Mouse (Mus musculus) intestine, embryonic 14.5 days (tissue): ENCODE data around the gene Nek9. TPM values are rescaled to one million over a fixed set of nuclear protein-coding genes. Genes with fewer than 3 reads are reported as not detected.

Experiments
- ATAC-seq: fragments of 200-750 bp; cut with Nextera tagmentation; replicated peaks from 2 replicates; pipeline ENCODE4 v1.8.0; 2017; ENCODE audit warnings: low read depth, moderate number of reproducible peaks, moderate TSS enrichment, moderate library complexity; ENCODE audit not compliant: low FRiP score, low TSS enrichment
- DNase-seq: peaks from one replicate; pipeline ENCODE4 v3.0.0-alpha.2; 2018; ENCODE audit warnings: low spot score
- H3K27ac ChIP-seq: fragments of 300-500 bp; sonication (generic); 2 replicates; pipeline ENCODE4 v1.5.1; 2014; ENCODE audit warnings: low read depth, mild to moderate bottlenecking, control low read depth
- H3K27me3 ChIP-seq: fragments of 300-500 bp; sonication (generic); replicated peaks from 2 replicates; pipeline ENCODE4 v1.6.1; 2014; ENCODE audit warnings: low read length, control low read depth; ENCODE audit not compliant: control insufficient read depth, insufficient read depth
- H3K36me3 ChIP-seq: fragments of 300-500 bp; sonication (generic); 2 replicates; pipeline ENCODE4 v1.6.1; 2014; ENCODE audit warnings: low read length, control low read depth; ENCODE audit not compliant: control insufficient read depth, insufficient read depth
- H3K4me1 ChIP-seq: fragments of 300-500 bp; sonication (generic); replicated peaks from 2 replicates; pipeline ENCODE4 v1.6.1; 2014; ENCODE audit warnings: low read length, control low read depth, mixed read lengths; ENCODE audit not compliant: control insufficient read depth, insufficient read depth
- H3K4me2 ChIP-seq: fragments of 300-500 bp; sonication (generic); 2 replicates; pipeline ENCODE4 v1.6.1; 2014; ENCODE audit warnings: low read length
- H3K4me3 ChIP-seq: fragments of 300-500 bp; sonication (generic); 2 replicates; pipeline ENCODE4 v1.5.1; 2014; ENCODE audit warnings: low read depth, low read length, control low read depth, mixed read lengths
- H3K9ac ChIP-seq: fragments of 300-500 bp; sonication (generic); 2 replicates; pipeline ENCODE4 v1.6.1; 2014; ENCODE audit warnings: mild to moderate bottlenecking, low read length
- H3K9me3 ChIP-seq: fragments of 300-500 bp; sonication (generic); 2 replicates; pipeline ENCODE4 v1.6.1; 2016; ENCODE audit warnings: low read length, control low read depth; ENCODE audit not compliant: control insufficient read depth
- WGBS: fragments of 180-500 bp; shearing (Covaris S2); extraction: QIAGEN DNeasy Blood & Tissue Kit; methylation state at CpG from one replicate; pipeline ENCODE4 v1.1.7; 2014; 5-methylcytosine and 5-hydroxymethylcytosine counted together
- polyA plus RNA-seq: library from polyadenylated mRNA; unstranded; fragments of >200 nt; fragmentation: Nextera tagmentation; extraction: Ambion mirVana; gene quantifications from 2 replicates; pipeline ENCODE4 v1.2.1, GENCODE M21; 2014

Nek9 gene
- polyA plus RNA-seq, 1 experiment from 2014 or later: 16.5 TPM

DNA sequence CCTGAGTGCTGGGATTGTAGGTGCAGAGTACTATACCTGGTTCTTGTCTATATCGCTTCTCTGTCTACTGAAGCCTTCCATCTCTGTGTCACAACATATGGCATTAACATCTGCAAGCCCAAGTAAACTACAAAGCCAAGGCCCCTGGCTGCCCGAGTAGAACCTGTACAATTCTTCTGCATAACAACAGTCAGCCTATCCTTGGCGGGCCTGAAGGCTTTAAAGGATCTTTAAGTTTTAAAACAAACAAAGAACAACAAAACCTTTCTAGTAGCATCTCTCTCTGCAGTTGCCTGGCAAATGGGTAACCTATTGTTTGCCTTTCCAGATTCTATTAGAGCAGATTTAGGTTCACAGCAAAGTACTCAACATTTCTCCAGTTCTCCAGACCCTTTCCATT is 14.9 kb upstream of the Nek9 start:
- DNase-seq: no peak
- Histone ChIP-seq H3K36me3 (peaks cover 43% of the 10 kb centered on the region), H3K27ac (no peak overlapping the region)

DNA sequence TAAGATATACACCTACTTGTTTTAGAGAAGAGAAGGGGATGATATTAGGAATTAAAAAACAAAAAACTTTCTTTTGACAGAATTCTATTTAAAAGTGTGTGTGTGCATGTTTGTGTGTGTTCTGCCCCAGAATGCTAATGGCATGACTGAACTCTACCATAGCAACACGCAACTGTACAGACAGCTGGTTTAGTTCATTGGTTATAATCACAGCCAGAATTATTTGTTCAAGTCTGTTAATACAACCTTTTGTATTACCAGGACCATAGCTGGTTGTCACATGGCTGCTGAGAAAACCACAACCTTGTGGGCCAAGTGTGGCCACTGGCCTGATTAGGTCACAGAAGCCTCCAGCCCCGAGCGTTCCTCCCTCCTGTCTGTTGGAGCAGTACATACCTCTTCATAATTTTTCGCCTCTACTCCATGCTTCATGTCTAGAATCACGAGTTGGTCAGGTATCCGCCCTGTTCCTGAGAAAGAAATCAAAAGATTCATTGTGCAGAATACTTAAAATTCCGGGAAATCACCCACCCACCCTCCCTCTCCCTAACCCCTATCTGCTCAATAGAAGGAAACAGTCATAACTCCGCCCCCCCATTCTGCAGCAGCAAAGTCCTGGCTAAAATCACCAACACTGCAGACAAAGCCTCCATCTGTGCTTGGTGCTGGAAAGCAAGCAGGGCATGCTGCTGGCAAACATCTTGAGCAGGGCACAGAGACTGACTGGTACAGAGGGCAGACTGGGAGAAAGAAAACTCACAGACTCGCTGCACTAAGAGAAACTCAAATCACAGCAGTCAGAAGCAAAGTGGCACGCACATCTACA is 11.5 kb upstream of the Nek9 start:
- Histone ChIP-seq H3K27ac (no peak overlapping the region), H3K27me3 (no peaks in the 10 kb centered on the region), H3K9ac (no peak overlapping the region), H3K4me1 (no peaks in the 10 kb centered on the region), H3K36me3 (peaks cover 54% of the 10 kb centered on the region), H3K4me2 (no peak overlapping the region), H3K4me3 (no peak overlapping the region), H3K9me3 (no peaks in the 10 kb centered on the region)
- 75% methylated on average over 10 of the region's 10 CpGs for WGBS
- ATAC-seq (no peak), DNase-seq (no peak)

More for the DNA sequence above, 14.9 kb upstream of the Nek9 start:
- no peak for ATAC-seq
- Histone ChIP-seq H3K27me3 (no peaks in the 10 kb centered on the region), H3K4me1 (no peaks in the 10 kb centered on the region), H3K4me3 (no peak overlapping the region), H3K9ac (no peak overlapping the region), H3K9me3 (no peaks in the 10 kb centered on the region), H3K4me2 (no peak overlapping the region)
- 83% methylated on average over 3 of the region's 3 CpGs for WGBS

DNA sequence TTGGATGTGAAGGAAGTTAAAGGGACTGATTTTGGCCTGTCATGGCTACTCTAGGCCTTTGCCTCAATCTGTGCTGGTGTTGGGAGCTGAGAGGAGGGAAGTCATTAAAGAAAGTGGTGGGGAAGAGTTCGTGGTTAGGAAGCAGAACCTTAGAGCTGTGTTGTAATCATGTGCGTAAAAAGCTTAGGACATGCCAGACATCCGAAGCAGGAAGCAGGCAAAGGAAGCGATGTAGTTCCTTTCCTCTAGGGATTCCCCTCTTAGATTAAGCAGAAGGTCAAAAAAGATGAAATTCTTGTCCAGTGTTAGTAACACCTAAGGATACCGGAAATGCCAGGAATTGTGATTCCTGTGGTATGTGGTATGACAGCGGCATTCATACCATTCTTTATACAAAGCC is 9.2 kb upstream of the Nek9 start:
- Histone ChIP-seq H3K27me3 (no peaks in the 10 kb centered on the region), H3K36me3 (peaks cover 59% of the 10 kb centered on the region), H3K4me2 (no peak overlapping the region), H3K27ac (no peak overlapping the region), H3K4me1 (no peaks in the 10 kb centered on the region), H3K4me3 (no peak overlapping the region), H3K9me3 (no peaks in the 10 kb centered on the region), H3K9ac (no peak overlapping the region)
- 79% methylated on average over 6 of the region's 6 CpGs for WGBS
- no peak for DNase-seq
- no peak for ATAC-seq

DNA sequence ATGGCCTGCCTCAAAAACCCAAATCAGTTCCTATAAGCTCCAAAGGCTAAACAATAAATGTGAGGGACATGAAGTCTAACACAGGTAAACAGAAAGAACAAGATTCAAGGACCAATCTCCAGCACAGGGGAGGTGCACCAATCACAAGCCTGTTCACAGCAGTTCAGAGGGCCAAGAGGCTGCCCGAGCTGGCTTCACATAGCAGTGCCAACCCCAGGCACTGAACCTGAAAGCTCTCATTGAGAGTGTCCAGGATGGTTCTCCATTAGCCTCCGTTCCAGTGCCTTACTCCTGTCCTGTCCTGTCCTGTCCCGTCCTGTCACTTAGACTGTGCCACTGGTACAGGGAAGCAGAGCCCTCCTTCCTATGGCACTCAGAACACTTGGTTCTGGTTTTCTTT is 8.0 kb upstream of the Nek9 start:
- WGBS: 85% methylated on average over 3 of the region's 3 CpGs
- Histone ChIP-seq H3K27me3 (no peaks in the 10 kb centered on the region), H3K9ac (no peak overlapping the region), H3K9me3 (no peaks in the 10 kb centered on the region), H3K4me2 (no peak overlapping the region), H3K36me3 (peaks cover 52% of the 10 kb centered on the region), H3K27ac (no peak overlapping the region), H3K4me3 (no peak overlapping the region), H3K4me1 (no peaks in the 10 kb centered on the region)
- ATAC-seq: no peak
- DNase-seq: no peak

DNA sequence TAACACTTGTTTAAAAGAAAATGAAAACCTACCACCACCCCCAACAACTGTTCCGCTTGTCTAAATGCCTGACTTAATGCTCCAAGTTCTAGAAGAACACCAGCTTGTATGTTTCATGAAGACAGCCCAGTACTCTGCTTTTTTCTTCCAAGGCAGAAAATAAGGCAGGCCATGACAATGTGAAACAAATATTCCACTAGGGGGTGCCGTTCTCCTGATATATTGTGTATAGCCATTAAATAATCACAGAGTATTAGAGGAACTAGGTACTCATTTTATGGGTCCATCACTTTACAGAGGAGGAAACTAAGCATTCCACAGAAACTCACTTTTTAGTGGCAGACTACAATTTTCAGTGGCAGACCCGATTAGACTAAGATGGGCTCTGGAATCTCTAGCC is 7.2 kb upstream of the Nek9 start:
- Histone ChIP-seq H3K36me3 (peaks cover 54% of the 10 kb centered on the region), H3K9ac (no peak overlapping the region), H3K27me3 (no peaks in the 10 kb centered on the region), H3K4me1 (no peaks in the 10 kb centered on the region), H3K4me2 (no peak overlapping the region), H3K4me3 (no peak overlapping the region), H3K27ac (no peak overlapping the region), H3K9me3 (no peaks in the 10 kb centered on the region)
- ATAC-seq (no peak; the same call in 1 of the 2 replicates), DNase-seq (no peak)
- WGBS: 53% methylated on average over 3 of the region's 3 CpGs

DNA sequence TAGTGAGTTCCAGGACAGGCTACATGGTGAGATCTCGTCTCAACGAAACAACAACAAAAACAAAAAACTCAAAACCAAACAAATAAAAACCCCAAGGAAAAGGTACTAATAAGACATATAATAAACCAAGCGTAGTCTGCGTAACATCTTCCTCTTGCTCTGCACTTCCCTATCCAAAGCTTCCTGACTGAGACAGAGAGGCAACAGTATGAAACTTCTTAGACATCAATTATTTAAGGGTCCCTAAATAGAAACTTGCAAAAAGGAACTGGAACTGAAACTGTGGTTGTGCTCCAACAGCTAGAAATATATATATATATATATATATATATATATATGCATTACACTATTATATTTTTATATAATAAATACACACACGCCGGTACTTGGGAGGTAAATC is 6.4 kb upstream of the Nek9 start:
- no peak overlapping the region for H3K27ac ChIP-seq
- WGBS: 90% methylated on average over 6 of the region's 6 CpGs

DNA sequence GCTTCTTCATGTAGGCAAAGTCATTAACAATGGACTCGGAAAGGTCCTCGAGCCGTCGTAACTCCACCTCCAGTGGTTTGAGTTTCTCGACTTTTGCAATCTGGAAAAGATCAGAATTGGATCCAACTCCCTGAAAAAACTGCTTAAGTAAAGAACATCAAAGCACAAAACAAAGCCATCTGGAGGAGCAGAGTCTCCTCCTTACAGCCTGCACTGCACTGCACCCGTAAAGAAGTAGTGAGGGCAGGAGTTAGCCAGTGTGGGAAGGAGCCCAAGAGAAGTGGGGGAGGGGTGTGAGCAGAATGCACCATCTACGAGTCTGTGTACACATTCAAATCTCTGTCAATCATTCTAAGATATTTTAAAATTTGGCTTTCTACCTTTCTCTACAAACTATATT is 5.1 kb upstream of the Nek9 start:
- no peak overlapping the region for H3K4me3 ChIP-seq
- DNase-seq (no peak), ATAC-seq (no peak)
- 0 out of 2 replicates have a peak, but pooled peaks cover 5% of the 10 kb centered on the region for H3K4me1 ChIP-seq
- H3K9ac ChIP-seq: no peak overlapping the region
- H3K27ac ChIP-seq: no peak overlapping the region
- H3K36me3 ChIP-seq: peaks cover 40% of the 10 kb centered on the region
- 64% methylated on average over 7 of the region's 7 CpGs for WGBS
- H3K9me3 ChIP-seq: no peaks in the 10 kb centered on the region
- no peak overlapping the region for H3K4me2 ChIP-seq
- no peaks in the 10 kb centered on the region for H3K27me3 ChIP-seq

More for the DNA sequence above, 6.4 kb upstream of the Nek9 start:
- Histone ChIP-seq H3K27me3 (no peaks in the 10 kb centered on the region), H3K9me3 (no peaks in the 10 kb centered on the region), H3K9ac (no peak overlapping the region), H3K36me3 (peaks cover 52% of the 10 kb centered on the region), H3K4me1 (no peaks in the 10 kb centered on the region), H3K4me3 (no peak overlapping the region), H3K4me2 (no peak overlapping the region)
- ATAC-seq (no peak), DNase-seq (no peak)

DNA sequence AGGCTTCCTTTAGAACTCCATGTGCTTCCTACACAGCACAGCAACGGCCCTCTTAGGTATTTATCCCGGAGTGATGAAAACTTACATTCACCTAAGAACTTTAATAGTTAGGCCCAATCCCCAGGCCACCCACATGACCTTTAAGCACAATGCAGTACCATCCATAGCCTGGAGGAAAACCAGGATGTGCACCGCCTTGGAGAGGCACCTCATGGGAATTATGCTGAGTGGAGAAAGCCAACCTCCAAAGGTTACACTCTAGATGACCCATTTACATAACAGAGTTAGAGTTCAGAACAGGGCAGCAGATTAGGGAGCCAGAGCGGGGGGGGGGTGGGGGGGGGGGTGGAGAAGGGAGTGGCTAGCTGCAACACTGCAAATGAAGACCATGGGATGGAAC is 3.1 kb upstream of the Nek9 start:
- Histone ChIP-seq H3K9me3 (no peaks in the 10 kb centered on the region), H3K36me3 (peaks cover 27% of the 10 kb centered on the region), H3K27ac (no peak overlapping the region), H3K4me2 (no peak overlapping the region), H3K27me3 (no peaks in the 10 kb centered on the region), H3K4me1 (peaks cover 11% of the 10 kb centered on the region; the same call in 1 of the 2 replicates), H3K9ac (no peak overlapping the region), H3K4me3 (no peak overlapping the region)
- 77% methylated on average over 4 of the region's 4 CpGs for WGBS
- DNase-seq: no peak
- ATAC-seq: no peak

DNA sequence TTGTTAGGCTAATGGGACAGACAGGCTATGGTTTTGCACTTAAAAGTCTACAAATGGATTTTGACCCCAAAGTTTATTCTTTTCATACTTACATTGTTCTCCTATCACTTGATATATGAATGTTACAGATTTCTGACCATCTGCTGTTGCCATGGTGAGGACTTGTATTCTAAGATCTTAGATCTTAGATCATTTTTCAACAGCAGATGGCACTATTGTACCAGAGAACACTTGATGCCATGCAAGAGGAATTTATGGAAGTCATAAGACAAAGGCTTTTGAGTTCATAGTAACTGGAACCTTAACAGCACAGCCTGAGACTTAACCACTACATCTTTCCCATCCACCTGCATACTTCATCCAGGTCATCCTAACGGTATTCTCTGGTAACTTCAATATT is 2.0 kb upstream of the Nek9 start:
- DNase-seq (no peak), ATAC-seq (no peak)
- H3K9ac ChIP-seq: no peak overlapping the region

More for the DNA sequence above, 2.0 kb upstream of the Nek9 start:
- H3K4me2 ChIP-seq: no peak overlapping the region
- H3K27ac ChIP-seq: no peak overlapping the region
- H3K27me3 ChIP-seq: no peaks in the 10 kb centered on the region
- no peak overlapping the region for H3K4me3 ChIP-seq
- 45% methylated on average over 1 of the region's 1 CpGs for WGBS
- peaks cover 30% of the 10 kb centered on the region for H3K36me3 ChIP-seq
- peaks cover 11% of the 10 kb centered on the region; the same call in 1 of the 2 replicates for H3K4me1 ChIP-seq
- no peaks in the 10 kb centered on the region for H3K9me3 ChIP-seq
